Mouse (Mus musculus) right cerebral cortex, postnatal 36 days (tissue): ENCODE results near the gene Gtf2ird2.

ENCODE experiments used
- DNase-seq, 2 experiments: peaks; one replicate each; pipeline ENCODE4 v3.0.0; 2022; ENCODE audit warnings: low spot score in 2 of 2, mixed read lengths in 1 of 2

Gene Gtf2ird2

DNA sequence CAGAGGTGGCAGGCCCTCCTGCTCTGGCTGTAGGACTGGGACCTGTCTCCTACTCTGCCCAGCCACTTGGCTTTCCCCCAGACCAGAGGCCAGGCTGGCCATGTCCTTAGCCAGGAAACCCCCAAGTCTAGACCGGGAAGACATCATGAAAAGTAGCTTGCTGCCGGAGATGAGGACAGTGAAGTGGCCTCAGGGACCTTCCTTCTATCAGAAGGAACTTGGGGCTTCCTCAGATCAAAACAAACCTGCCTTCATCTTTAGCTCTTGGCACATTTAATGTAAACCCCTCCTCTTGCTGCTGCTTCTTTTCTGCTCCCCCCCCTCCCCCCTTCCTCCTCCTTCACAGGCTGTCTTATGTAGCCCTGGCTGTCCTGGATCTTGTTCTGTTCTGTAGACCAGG lies 50.4 kb downstream of the Gtf2ird2 start:
- no peak for DNase-seq

DNA sequence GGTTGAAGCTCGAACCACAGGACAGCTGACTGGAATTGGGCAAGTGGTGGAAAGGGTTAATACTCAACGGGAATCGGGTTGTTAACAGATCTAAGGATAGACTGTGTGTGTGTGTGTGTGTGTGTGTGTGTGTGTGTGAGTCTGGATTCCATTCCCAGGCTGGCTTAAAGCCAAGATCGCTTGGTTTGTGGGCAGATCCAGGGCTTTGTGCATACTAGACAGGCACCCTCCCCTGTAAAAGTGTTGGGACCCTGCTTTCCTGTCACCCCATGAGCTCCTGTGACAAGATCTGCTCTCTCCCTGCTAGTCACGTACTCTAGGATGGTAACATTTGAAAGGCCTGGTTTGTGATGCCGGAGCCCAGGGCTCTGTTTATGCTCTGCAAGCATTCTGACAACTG lies 51.3 kb downstream of the Gtf2ird2 start:
- no peak for DNase-seq

DNA sequence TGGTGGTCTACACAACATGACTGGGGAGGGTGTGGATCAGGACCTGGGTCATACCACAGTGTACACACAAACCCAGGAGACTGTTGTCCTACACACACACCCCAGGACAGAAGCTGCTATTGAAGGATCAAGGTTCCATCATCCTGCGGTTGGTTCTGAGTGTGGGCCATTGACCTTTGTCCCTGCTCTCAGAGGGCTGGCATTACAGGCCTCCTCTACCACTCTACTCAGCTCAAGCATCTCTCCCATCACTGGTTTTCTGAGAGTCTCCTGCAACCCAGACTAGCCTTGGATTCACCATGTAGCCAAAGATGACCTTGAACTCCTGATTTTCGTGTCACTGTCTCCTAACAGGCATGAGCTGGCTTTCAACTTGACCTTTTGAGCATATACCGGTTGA lies 52.4 kb downstream of the Gtf2ird2 start:
- DNase-seq: no peak

DNA sequence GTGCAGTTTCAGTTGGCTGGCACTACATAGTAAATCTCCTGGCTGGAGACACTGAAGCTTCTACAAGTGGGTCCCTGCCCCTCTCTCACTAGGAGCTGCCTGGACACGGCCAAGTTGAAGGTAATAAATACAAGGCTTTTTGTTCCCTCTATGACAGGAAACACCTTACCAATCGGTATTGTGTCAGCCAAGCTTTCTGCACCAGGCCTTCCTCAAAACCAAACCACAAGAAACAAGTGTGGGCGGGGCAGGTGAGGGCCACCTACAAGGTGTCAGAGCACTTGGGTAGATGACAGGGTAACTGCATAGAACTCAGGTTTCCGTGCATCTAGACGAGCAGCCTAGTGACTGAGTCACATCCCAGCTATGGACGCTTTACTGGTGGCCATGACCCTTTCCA lies 53.0 kb downstream of the Gtf2ird2 start:
- no peak for DNase-seq

DNA sequence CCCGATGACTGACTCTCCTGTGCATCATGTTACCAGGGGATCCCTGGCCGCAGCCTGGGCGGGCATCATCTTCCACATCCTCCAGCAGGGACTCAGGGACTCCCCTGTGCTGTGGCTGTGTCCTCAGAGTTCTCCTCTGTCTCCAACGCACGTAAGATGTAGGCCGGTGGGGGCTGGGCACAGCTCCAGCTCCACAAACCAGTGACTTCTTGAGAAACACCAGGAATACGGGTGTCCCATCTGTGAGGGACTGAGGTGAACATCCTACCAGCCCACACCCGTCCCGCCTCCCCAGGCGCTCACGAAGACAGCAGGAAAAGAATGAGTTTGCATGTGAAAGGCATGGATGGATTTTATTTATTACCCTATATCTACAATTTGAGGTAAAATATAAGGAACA lies 53.7 kb downstream of the Gtf2ird2 start:
- DNase-seq: no peak

- no peak for DNase-seq
Observed at GRCm38 (mm10) chr5:134237936-134238760, 54.3 kb downstream of the Gtf2ird2 start.

DNA sequence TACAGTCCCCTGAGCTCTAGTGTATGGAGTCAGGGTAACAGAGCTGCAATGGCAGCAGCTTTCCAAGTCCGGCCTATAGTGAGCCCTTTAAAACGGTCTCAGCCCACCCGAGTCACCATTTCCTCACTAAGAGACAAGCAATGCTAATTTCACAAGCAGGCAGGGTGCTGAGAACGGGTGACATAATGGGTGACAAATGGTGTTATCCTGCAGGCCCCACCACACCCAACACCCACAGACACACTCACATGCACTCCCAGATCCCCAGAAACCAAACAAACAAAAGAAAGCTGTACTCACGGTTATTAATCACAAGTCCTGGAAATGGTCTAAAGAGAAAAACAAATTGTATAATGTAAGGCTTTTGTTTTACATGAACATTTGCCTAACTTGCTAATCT lies 58.0 kb downstream of the Gtf2ird2 start:
- DNase-seq: no peak

DNA sequence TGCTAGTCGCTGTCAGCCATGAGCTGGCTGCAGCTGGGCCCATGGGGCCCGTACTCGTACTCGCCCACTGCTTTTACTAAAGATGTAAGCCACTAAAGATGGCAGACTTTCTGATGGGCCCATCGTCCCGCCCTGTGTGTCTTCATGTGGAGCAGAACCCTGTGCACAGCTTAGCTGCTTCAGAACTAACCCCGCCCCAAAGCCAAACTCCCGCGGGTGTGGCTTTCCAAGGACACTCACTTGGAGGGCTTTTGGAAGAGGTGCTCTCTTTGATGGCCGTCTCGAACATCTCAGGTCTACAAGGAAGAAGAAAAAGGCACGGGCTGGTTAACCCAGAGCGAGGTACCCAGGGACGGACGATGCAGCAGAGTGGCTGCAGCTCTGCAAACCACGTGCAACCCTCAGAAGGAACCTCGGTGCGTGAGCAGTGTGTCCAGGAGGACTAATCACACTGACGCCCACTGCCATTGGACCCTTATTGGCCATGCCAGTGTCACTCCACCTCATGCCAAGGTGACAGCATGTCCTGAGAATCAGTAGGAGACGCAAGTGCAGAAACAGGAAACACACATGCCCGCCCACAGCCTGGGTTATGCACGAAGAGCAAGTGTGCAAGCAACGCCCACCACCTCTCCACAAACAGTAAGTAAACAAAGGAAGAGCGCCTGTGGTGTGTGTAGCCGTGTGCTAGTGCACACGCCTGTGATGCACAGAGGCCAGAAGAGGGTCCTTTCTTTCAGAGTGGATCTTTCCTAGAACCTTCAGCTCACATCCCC lies 60.0 kb downstream of the Gtf2ird2 start:
- DNase-seq: no peak

- DNase-seq: no peak
Observed at GRCm38 (mm10) chr5:134244890-134245289, 61.1 kb downstream of the Gtf2ird2 start.

DNA sequence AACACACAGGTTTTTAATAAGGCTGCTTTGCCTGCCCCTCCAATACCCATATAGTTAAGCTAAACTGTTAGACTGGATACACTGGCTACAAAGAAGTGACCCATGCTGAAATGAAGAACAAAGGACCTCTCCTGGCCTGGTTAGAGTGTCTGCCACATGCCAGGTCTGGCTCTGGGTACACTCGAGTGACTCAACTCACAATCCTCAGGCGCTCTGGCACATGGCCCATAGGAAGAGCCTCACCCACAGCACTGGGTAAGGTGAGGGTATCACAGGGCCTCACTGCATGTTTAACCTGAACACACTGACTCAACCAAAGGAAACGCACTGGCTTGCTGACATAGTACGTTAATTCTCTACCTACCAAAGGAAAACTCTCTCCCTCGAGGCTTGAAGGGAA lies 62.3 kb downstream of the Gtf2ird2 start:
- DNase-seq: no peak

GRCm38 (mm10) chr5:134248608-134249244 lies 64.9 kb downstream of the Gtf2ird2 start:
- DNase-seq: no peak

GRCm38 (mm10) chr5:134249245-134249649 lies 65.4 kb downstream of the Gtf2ird2 start:
- peak in 1 of 2 experiments; percentile 46 for DNase-seq

- DNase-seq: no peak
Observed at GRCm38 (mm10) chr5:134250601-134251000, 66.8 kb downstream of the Gtf2ird2 start.

DNA sequence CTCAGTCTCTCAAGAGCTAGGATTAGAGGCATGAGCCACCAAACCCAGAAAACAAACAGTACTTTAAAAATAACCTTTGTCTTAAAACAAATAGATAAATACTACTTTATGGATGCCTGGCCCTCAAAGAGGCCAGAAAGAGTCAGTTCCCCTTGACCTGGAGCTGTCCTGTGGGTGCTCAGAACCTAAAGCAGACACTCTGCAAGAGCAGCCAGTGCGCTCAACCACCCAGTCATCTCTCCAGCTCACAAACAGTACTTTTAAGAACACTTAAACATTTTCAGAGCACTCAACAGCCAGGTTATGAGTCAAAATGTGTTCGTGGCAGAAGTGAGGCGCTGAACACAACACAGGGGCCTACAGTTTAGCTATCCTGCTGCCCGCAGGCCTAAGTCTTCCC lies 67.3 kb downstream of the Gtf2ird2 start:
- DNase-seq: no peak

GRCm38 (mm10) chr5:134253806-134254205 lies 70.0 kb downstream of the Gtf2ird2 start:
- DNase-seq: no peak

DNA sequence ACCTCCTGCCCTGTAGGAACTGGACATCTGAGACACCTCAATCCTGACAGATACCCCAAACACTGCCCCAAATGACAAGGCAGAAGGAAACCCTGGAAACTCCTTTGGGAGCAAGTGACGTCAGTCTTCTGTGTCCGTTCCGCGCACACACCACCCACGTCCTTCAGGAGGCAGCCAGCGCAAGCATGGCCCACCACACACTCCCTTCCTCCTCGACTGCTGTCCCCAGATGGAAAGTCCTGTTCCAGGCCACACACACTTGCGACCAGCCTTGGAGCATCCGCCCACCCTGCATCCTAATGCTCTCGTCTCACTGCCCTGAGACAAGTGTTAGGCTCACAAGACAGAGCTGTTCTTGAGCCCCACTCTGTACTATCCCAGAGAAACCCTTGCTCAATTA lies 71.5 kb downstream of the Gtf2ird2 start:
- DNase-seq: peak; percentile 50 to 66

DNA sequence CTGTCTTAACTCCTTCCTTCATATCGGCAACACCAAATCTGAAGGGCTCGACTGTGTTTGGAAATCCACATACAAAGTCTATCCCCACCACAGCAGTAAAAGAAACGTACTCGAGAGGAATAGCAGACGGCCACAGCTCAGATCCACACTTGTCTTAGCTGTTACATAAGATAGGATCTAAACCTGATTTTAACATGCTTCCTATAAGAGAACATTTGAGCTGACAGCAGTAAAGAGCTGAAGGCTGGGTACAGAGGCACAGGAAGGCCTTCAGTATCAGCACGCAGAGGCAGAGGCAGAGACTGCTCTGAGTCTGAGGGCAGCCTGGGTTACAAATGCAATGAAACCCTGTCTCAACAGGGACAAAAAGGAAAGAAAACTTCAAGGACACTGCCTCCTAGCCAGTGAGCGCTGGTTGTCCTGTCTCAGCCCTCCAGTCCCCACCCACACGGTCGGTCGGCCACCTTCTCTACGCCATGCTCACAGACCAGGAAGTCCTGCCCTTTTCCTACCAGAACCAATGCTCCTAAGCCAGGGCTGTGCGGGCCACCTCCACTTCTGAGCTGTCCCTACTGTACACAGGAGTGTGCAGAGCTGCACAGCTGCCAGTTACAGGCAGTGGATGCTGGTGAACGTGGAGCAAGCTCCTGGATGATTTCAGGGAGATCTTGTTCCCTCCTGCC lies 73.7 kb downstream of the Gtf2ird2 start:
- no peak for DNase-seq

DNA sequence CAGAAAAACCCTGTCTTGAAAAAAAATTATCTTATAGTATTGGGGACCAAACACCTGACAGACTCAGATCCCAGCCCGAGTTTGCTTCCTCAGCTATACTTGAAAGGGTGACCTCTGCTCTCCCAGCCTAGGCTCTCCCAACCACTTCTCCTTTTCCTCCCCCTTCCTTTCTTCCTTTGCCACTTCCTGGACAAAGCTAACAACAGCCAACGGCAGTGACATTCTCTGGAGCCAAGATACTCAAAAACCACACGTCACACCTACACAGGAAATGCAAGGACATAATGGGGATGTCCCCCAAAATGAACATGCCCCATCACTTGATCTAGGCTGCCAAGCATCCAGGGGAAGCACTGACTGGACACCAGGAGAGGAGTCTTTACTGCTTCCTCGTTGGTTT lies 74.6 kb downstream of the Gtf2ird2 start:
- no peak for DNase-seq

GRCm38 (mm10) chr5:134258934-134259333 lies 75.1 kb downstream of the Gtf2ird2 start:
- DNase-seq: no peak

GRCm38 (mm10) chr5:134260001-134260636 lies 76.3 kb downstream of the Gtf2ird2 start:
- no peak for DNase-seq

- no peak for DNase-seq
Observed at GRCm38 (mm10) chr5:134265890-134266289, 82.1 kb downstream of the Gtf2ird2 start.
